Mouse (Mus musculus): ENCODE data around the gene Erlec1. TPM values are rescaled to one million over a fixed set of nuclear protein-coding genes. Genes with fewer than 3 reads are reported as not detected.
A peak's percentile ranks its signal among the peaks of the same experiment; 100 is the strongest.

Gene Erlec1
- total and polyA plus RNA-seq, 2 experiments from 2014 or later = 11.1 to 12.5 TPM

GRCm38 (mm10) chr11:30899312-30899711 lies 54.8 kb downstream of the Erlec1 start:
- H3K4me2 ChIP-seq (ENCODE audit: low read depth, low read length, poor library complexity, severe bottlenecking) = no peak overlapping the region
- H3K9ac ChIP-seq (replicated peaks; ENCODE audit: low read length, poor library complexity, severe bottlenecking) = no peak overlapping the region
- H3K4me3 ChIP-seq (ENCODE audit: low read depth, low read length) = no peak overlapping the region
- no peaks in the 10 kb centered on the region for H3K27me3 ChIP-seq (ENCODE audit: insufficient read depth, low read length)
- ATAC-seq (ENCODE audit: low FRiP score) = no peak
- H3K27ac ChIP-seq (ENCODE audit: low read depth, low read length) = no peak overlapping the region
- no peaks in the 10 kb centered on the region for H3K4me1 ChIP-seq (ENCODE audit: insufficient read depth, low read length)
- H3K36me3 ChIP-seq (ENCODE audit: insufficient read depth, low read length) = peaks cover 4% of the 10 kb centered on the region
- no peak for DNase-seq (ENCODE audit: low spot score)
- no peak for TF ChIP-seq CTCF (IDR thresholded peaks at IDR 0.05)
- H3K9me3 ChIP-seq (ENCODE audit: low read length) = no peaks in the 10 kb centered on the region

- no peak overlapping the region for H3K4me3 ChIP-seq (ENCODE audit: low read depth, low read length)
- H3K4me2 ChIP-seq (ENCODE audit: low read depth, low read length, poor library complexity, severe bottlenecking) = no peak overlapping the region
- no peaks in the 10 kb centered on the region for H3K9me3 ChIP-seq (ENCODE audit: low read length)
- no peak for TF ChIP-seq CTCF (IDR thresholded peaks at IDR 0.05)
- H3K27me3 ChIP-seq (ENCODE audit: insufficient read depth, low read length) = no peaks in the 10 kb centered on the region
- H3K4me1 ChIP-seq (ENCODE audit: insufficient read depth, low read length) = no peaks in the 10 kb centered on the region
- 94% methylated on average over 1 of the region's 1 CpGs for WGBS
- no peak overlapping the region for H3K9ac ChIP-seq (replicated peaks; ENCODE audit: low read length, poor library complexity, severe bottlenecking)
- DNase-seq (ENCODE audit: low spot score) (no peak), ATAC-seq (ENCODE audit: low FRiP score) (no peak)
- peaks cover 13% of the 10 kb centered on the region for H3K36me3 ChIP-seq (ENCODE audit: insufficient read depth, low read length)
- H3K27ac ChIP-seq (ENCODE audit: low read depth, low read length) = no peak overlapping the region
Observed at GRCm38 (mm10) chr11:30896201-30896600, 57.9 kb downstream of the Erlec1 start.

GRCm38 (mm10) chr11:30888153-30888552 lies 66.0 kb downstream of the Erlec1 start:
- H3K4me1 ChIP-seq (ENCODE audit: insufficient read depth, low read length) = no peaks in the 10 kb centered on the region
- H3K4me2 ChIP-seq (ENCODE audit: low read depth, low read length, poor library complexity, severe bottlenecking) = no peak overlapping the region
- no peak overlapping the region for H3K9ac ChIP-seq (replicated peaks; ENCODE audit: low read length, poor library complexity, severe bottlenecking)
- no peaks in the 10 kb centered on the region for H3K27me3 ChIP-seq (ENCODE audit: insufficient read depth, low read length)
- ATAC-seq (ENCODE audit: low FRiP score) = no peak
- H3K27ac ChIP-seq (ENCODE audit: low read depth, low read length) = no peak overlapping the region
- DNase-seq (ENCODE audit: low spot score) = no peak
- WGBS = 93% methylated on average over 2 of the region's 2 CpGs
- H3K36me3 ChIP-seq (ENCODE audit: insufficient read depth, low read length) = peaks cover 14% of the 10 kb centered on the region; the same call in 1 of the 2 replicates
- H3K4me3 ChIP-seq (ENCODE audit: low read depth, low read length) = no peak overlapping the region
- no peak for TF ChIP-seq CTCF (IDR thresholded peaks at IDR 0.05)
- H3K9me3 ChIP-seq (ENCODE audit: low read length) = no peaks in the 10 kb centered on the region

- ATAC-seq (ENCODE audit: low FRiP score) (peak; percentile 95), DNase-seq (ENCODE audit: low spot score) (peak; percentile 66)
- Histone ChIP-seq H3K4me1 (ENCODE audit: insufficient read depth, low read length) (no peaks in the 10 kb centered on the region), H3K9me3 (ENCODE audit: low read length) (no peaks in the 10 kb centered on the region), H3K4me2 (ENCODE audit: low read depth, low read length, poor library complexity, severe bottlenecking) (peak within 1 kb of the TSS; percentile 57), H3K9ac (replicated peaks; ENCODE audit: low read length, poor library complexity, severe bottlenecking) (peak within 1 kb of the TSS; percentile 89), H3K27me3 (ENCODE audit: insufficient read depth, low read length) (no peaks in the 10 kb centered on the region), H3K27ac (ENCODE audit: low read depth, low read length) (peak within 1 kb of the TSS; percentile 93), H3K4me3 (ENCODE audit: low read depth, low read length) (peak within 1 kb of the TSS; percentile 63), H3K36me3 (ENCODE audit: insufficient read depth, low read length) (peaks cover 1% of the 10 kb centered on the region; the same call in 1 of the 2 replicates)
- WGBS = 2% methylated on average over 40 of the region's 41 CpGs
- peak; percentile 24; the same call in 1 of the 2 replicates for TF ChIP-seq CTCF (IDR thresholded peaks at IDR 0.05)
Observed at GRCm38 (mm10) chr11:30885171-30885871, 68.8 kb downstream of the Erlec1 start, which contains the start of the genes Gpr75 and Asb3. TSS of gene Gpr75 (plus strand) at chr11:30885358. TSS of gene Asb3 (plus strand) at chr11:30885416.

Other genes with a start within 250 kb of the Erlec1 start
- 31.3 and 49.1 TPM in 2 replicates for gene Psme4, start 182.6 kb downstream of the Erlec1 start, total RNA-seq (2014; rRNA removed)
- 6.6 and 10.6 TPM in 2 replicates for gene Psme4, start 182.6 kb downstream of the Erlec1 start, polyA plus RNA-seq (2015; fragmentation: Nextera tagmentation; extraction: Ambion mirVana)
- 14.3 and 15.2 TPM in 2 replicates for gene Gpr75, start 69.0 kb downstream of the Erlec1 start, total RNA-seq (2014; rRNA removed)
- gene Gpr75, start 69.0 kb downstream of the Erlec1 start, polyA plus RNA-seq (2015; fragmentation: Nextera tagmentation; extraction: Ambion mirVana) = 6.0 and 7.3 TPM in 2 replicates
- 17.0 and 18.9 TPM in 2 replicates for gene Asb3, start 68.9 kb downstream of the Erlec1 start, total RNA-seq (2014; rRNA removed)
- gene Asb3, start 68.9 kb downstream of the Erlec1 start, polyA plus RNA-seq (2015; fragmentation: Nextera tagmentation; extraction: Ambion mirVana) = 19.6 and 22.4 TPM in 2 replicates
- gene Chac2, start 32.0 kb upstream of the Erlec1 start, total RNA-seq (2014; rRNA removed) = 19.0 and 22.4 TPM in 2 replicates
- 35.2 and 35.3 TPM in 2 replicates for gene Chac2, start 32.0 kb upstream of the Erlec1 start, polyA plus RNA-seq (2015; fragmentation: Nextera tagmentation; extraction: Ambion mirVana)
- not detected in 2 replicates for gene Gm17332, start 228.1 kb upstream of the Erlec1 start, total RNA-seq (2014; rRNA removed)
- not detected in 2 replicates for gene Gm17332, start 228.1 kb upstream of the Erlec1 start, polyA plus RNA-seq (2015; fragmentation: Nextera tagmentation; extraction: Ambion mirVana)